Mouse (Mus musculus): ENCODE results near the gene Slc12a1.

GRCm38 (mm10) chr2:125162012-125162470 is 9.7 kb downstream of the Slc12a1 start:
- TF ChIP-seq POLR2A (IDR thresholded peaks at IDR 0.05; ENCODE audit: insufficient read length, low read depth) (no peak), MYOD1 (IDR thresholded peaks at IDR 0.05; ENCODE audit: control insufficient read depth in 1 of 3, insufficient read length in 2 of 3, low read depth in 2 of 3) (no peak), REST (IDR thresholded peaks at IDR 0.05; ENCODE audit: insufficient read depth, insufficient read length) (no peak), SRF (IDR thresholded peaks at IDR 0.05; ENCODE audit: control insufficient read depth, insufficient read length, low read depth) (no peak), MAX (IDR thresholded peaks at IDR 0.05; ENCODE audit: low read depth) (no peak), USF1 (IDR thresholded peaks at IDR 0.05; ENCODE audit: low read depth) (no peak), E2F4 (IDR thresholded peaks at IDR 0.05; ENCODE audit: insufficient read depth) (no peak)
